Mouse (Mus musculus) lung, postnatal 4 days (tissue): ENCODE measurements around the gene Tomm20l.
"Not testable (repeated sequence)": the region's sequence is repeated elsewhere in the genome, so short reads cannot be mapped to it uniquely, and the experiment has no call there.

ENCODE experiments used
- DNase-seq, 2 experiments: peaks; one replicate each; pipeline ENCODE4 v3.0.0; 2021

Tomm20l gene

GRCm38 (mm10) chr12:71111331-71111730, at the start of gene Tomm20l:
TSS of gene Tomm20l (plus strand) at chr12:71111428.
- DNase-seq, result peak; percentile 59 to 78

GRCm38 (mm10) chr12:71069846-71070245, 41.4 kb upstream of the Tomm20l start:
- no peak for DNase-seq

- no peak for DNase-seq
Observed at GRCm38 (mm10) chr12:71072048-71072447, 39.2 kb upstream of the Tomm20l start.

DNA sequence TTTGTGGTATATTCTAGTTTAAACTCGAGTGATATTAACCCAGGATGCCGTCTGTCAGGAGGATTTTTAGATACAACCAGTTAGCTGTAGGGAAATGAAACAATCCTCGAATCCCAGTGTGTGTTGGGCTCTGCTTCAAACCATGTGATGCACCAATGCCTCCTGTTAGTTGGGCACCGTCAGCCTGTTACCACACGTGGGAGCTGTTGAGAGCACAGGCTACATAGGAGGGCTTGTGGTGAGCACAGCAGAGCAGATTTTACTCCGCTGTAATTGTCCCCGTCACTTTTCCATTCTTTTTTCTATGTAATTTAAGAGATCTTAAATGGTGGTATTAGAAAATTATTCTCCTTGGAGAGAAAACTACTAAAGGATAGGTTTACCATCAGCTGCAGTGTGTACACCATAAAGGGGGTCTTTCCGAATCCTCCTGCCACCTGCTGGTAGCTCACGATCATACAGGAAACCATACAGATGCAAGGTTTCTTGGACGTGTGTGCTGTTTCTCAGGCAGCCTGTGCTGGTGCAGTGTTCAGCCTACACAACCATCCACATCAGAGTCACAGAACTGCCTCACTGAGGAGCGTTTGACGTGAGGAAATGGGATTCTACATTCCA, 38.0 kb upstream of the Tomm20l start:
- peak in 1 of 2 experiments; percentile 32 for DNase-seq

- DNase-seq, result no peak
Observed at GRCm38 (mm10) chr12:71086331-71086730, 24.9 kb upstream of the Tomm20l start.

- DNase-seq, result not testable (repeated sequence)
Observed at GRCm38 (mm10) chr12:71104275-71104674, 7.0 kb upstream of the Tomm20l start.

DNA sequence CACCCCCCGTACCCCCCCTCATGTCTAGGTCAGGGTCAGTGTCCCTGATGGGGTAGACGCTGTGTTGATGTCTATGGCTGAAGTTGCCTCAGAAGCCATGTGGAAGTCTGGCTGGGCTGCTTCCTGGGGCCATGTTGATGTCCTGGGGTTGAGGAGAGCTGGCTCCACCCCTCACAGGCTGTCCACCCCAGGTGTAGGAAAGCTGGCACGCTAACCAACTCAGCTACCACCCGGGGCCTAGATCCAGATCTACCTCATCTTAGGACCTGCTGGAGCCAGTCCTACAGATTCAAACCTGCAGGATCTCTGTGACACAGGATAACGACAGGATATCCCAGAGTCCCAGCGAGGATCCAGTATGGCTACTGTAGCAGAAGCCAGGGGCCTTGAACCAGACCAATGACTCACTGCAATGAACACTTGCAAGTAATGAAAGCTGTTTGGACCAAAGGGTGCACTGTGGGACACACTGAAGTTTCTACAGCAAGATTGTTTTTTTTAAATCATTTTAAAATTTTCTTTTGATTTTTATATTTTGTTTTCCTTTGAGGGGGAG, 3.9 kb upstream of the Tomm20l start:
- no peak for DNase-seq

DNA sequence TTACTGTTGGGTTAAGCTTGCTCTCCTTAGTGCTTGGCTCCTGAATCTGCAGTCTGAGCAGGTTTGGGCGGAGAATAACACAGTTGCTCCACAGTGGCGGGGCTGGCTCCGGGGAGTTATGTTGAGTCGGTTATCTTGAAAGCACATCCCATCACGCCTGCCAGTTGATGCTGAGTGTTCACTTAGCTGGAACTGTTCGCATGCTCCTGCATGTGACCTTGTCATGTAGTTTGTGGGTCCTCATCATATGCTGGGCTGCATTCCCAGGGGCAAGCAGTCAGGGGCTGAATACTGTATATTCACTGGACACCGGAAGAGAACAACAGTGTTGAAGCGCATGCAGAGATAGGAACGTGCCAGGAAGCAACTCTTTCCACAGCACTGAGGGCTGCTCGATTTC, 1.8 kb downstream of the Tomm20l start:
- DNase-seq, result no peak

GRCm38 (mm10) chr12:71113675-71114288, 2.6 kb downstream of the Tomm20l start:
- DNase-seq, result peak; percentile 76 to 77

DNA sequence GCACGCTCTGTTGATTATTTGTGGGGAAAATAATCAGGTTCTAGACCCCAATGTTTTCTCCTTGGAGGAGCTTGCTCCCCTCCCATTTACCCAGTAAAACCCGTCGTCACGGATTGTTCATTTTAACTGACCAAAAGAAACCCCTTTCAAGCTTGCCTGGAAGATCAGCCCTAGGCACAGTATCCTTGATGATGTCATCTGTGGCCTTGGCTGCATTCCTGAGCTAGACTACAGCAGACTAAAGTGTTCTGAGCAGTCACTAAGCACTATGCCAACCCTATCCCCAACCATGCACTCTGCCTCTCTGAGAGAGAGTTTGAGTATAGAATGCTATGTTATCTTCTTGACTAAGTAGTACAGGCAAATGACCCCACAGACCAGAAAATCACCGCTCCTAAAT, 5.2 kb downstream of the Tomm20l start:
- DNase-seq, result no peak

GRCm38 (mm10) chr12:71122731-71123130, 11.5 kb downstream of the Tomm20l start:
- no peak for DNase-seq

DNA sequence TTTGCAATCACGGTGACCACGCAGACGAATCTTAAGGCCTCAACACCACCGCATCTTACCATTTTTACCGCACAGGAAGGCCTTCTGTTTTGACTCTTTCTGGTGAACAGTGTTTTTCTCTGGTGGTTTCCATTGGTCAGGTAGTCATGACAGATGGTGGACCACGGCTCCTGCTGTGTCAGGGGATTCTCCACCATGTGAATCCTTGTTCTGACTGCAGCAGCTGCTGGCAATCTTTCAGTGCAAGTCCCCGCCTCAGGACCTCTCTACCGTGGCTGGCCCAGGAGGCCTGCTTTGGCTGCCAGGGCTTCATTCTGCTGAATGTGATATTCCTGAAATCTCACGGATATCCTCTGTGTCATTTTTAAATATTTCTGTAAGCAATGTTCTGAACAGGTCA, 12.1 kb downstream of the Tomm20l start:
- no peak for DNase-seq

GRCm38 (mm10) chr12:71135581-71135980, 24.4 kb downstream of the Tomm20l start:
- no peak for DNase-seq

DNA sequence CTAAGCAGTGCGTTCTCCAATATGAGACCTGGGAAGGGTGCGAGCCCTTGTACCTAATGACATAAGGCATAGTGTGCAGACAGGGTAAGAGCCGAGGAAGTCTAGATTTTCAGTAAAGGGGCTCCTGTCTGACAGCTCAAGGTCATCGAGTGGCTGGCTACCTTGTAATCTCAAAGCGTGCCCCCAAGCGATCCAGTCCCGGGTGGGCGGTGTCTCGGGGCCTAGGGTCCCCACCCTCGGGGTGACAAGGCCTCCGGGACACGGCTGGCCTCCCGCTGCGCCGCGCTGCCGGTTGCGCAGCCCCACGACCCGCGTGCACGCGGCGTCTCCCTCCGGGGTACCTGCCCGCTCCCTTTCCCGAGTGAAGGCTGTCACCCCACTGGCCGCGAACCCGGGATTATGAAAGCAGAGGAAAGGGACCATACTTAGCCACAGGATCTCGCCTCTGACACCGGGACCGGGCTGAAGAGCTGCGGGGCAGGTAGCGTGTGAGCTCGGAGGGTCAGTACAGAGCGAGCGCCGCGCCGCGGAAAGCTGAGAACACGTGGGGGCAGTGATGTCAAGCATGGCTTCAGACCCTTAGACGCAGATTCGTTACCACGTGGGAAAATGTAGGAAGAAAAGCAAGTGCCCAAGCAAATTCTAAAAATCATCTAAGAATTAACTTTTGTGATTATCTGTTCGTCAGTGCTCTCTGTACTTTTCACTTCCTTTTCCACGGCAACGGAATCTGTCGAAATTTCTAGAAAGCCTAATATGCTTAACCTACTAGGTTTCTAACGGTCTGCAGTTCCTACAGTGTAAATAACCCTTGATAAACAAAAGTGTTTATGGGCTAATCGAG, 25.1 kb downstream of the Tomm20l start, which contains the start of the genes Timm9 and 2700049A03Rik:
Timm9 (minus strand) TSS at position 555 of the 844 bp plus-strand sequence.
2700049A03Rik (plus strand) TSS at position 719 of the 844 bp plus-strand sequence.
- peak; percentile 80 to 83 for DNase-seq

DNA sequence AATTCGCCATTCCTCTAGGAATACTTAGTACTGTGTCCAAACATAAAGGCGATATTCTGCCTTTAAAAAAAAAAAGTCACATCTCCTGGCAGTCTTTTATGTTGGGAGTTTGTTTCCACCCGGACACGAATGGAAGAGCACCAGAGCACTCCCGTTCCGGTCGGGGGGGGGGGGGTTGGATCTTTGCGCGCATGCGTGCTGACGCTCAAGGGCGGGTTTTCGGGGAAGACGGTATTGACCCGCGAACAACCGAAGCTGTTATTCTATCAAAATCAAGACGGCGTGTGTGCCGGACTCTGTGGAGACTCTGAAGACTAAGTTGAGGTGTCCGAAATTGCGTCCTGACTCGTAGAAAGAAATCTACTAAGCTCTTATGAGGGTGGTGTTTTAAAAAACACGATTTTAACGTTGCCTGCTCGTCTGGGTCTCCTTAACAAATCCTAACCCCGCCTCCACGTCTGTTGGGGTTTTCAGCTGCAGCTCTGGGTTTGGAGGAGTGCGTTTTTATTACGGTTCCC, 25.8 kb downstream of the Tomm20l start:
- DNase-seq, result peak; percentile 80 to 86

DNA sequence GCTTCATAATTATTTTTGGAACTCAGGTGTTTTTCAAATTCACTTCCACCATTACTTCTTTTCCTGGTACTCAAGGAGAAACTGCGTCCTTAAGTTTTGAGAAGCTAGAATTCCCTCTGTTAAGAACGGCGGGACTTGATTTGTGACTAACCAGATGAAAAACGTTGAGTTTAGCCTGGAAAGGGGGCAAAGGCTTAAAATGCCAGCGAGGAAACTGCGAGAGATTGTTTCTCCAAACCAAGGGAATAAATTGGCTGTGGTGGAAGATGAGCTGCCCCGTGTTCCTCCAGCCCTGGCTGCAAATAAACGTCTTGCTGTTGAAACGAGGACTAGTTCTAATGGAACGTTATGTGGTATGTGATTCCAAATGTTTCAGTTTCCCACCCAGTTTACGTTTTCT, 26.5 kb downstream of the Tomm20l start:
- no peak for DNase-seq

GRCm38 (mm10) chr12:71139258-71139828, 28.1 kb downstream of the Tomm20l start:
- no peak for DNase-seq

- DNase-seq, result no peak
Observed at GRCm38 (mm10) chr12:71141189-71141588, 30.0 kb downstream of the Tomm20l start.

- peak in 1 of 2 experiments; percentile 51 for DNase-seq
Observed at GRCm38 (mm10) chr12:71147641-71148040, 36.4 kb downstream of the Tomm20l start.

DNA sequence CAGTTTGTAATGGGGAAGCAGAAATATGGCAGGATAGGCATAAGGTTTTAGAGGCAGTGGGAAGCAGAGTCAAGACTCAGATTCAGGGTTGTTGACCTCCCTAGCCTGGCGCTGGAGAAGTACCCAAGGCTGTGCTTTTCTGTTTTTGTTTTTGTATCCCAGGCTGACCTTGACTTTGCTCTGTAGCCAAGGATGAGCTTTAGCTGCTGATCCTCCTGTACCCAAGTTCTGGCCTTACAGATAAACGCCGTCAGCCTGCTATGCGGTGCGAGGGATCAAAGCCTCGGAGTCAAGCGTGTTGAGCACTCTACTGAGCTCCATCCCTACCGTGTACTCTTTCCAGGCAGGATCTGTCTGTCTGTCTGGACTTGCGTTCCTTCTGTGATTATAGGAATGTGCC, 37.6 kb downstream of the Tomm20l start:
- DNase-seq, result no peak

DNA sequence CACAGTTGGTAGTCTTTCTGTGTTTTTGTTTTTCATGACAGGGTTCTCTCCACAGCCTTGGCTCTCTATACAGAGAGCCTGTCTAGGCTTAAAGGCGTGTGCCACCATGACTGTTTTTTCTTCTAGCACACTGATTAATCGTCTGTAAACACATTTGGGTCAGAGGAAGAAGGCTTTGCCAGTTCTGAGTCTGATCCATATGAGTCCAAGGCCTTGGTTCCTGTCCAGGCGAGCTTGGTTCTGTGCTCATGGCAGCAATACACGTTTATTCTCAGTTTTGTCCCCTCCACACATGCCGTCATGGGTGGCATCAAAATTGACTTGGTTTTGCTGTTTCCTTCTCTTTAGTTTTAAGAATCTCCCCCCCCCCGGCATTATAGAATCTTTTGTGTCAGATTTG, 38.2 kb downstream of the Tomm20l start:
- no peak for DNase-seq

DNA sequence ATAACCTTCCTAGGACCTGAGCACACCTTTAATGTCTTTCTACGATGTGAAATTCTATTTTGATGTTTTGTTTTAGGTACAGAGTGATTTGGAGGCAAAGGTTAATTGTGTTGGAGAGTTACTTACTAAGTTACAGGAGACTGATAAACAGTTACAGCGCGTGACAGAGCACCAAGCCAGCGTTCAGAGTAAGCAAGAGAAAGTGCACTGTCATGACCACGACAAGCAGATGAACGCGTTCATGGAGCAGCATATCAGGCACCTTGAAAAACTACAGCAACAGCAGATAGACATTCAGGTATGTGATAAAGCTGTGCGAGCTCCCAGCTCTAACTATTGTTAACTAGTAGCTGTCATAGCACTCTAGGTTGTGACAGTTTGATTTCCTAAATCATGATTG, 38.9 kb downstream of the Tomm20l start:
- DNase-seq, result no peak

GRCm38 (mm10) chr12:71154979-71155378, 43.8 kb downstream of the Tomm20l start:
- no peak for DNase-seq
